Mouse (Mus musculus) CD4-positive, CD25-positive, alpha-beta regulatory T cell, adult 4 months (primary cell): ENCODE measurements around the gene Rps16. TPM values are rescaled to one million over a fixed set of nuclear protein-coding genes. Genes with fewer than 3 reads are reported as not detected.

Experiments used
- ATAC-seq: one replicate; pipeline ENCODE4 v1.8.0; 2017
- polyA plus RNA-seq, 2 experiments: library from polyadenylated mRNA; unstranded; fragments of 100-300 nt; shearing (Covaris generic); gene quantifications; one replicate each; pipeline ENCODE4 v1.2.1; 2017

Rps16 gene
- polyA plus RNA-seq, 2 experiments from 2014 or later, result 1,259 to 1,457 TPM

DNA sequence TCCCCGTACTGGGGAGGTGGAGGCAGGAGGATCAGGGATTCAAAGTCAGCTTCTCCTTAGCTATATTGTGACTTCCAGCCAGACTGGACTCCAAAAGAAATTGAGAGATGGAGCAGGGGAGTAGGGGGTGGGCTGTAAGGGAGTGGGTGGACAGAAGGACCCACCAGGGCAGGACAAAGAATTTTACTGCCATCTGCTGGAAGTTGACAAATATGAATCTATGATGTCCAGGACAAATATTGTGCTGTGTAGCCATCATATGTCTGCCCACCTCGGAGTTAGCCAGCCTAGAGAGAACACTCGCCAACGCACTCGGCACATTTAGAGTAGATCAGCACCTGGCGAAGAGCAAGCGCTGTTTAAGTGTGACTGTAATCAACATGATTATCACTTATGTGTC lies 1.9 kb upstream of the Rps16 start:
- no peak for ATAC-seq

DNA sequence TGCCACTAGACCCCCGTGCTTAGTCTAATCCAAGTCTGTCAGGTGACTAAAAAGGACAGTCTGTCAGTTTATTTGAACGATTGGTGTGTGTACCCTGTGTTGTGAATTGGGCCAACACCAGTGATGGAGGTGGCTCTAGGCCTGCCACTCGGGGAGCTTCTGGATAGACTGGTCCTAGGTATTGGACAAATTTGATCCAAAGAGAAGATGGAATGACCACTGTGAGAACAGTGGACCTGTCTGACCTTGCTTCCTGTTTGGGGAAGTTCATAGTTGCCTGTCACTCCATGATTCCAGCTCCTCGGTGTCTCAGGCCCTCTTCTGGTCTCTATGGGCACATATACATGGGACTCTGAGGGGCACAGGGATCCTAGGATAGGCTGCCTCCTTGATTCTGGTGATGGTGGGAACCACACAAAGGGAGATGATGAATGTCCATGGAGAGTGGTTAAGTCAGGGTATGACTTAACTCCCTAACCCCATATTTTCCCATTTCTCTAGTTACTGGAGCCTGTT lies 1.3 kb downstream of the Rps16 start:
- no peak for ATAC-seq

DNA sequence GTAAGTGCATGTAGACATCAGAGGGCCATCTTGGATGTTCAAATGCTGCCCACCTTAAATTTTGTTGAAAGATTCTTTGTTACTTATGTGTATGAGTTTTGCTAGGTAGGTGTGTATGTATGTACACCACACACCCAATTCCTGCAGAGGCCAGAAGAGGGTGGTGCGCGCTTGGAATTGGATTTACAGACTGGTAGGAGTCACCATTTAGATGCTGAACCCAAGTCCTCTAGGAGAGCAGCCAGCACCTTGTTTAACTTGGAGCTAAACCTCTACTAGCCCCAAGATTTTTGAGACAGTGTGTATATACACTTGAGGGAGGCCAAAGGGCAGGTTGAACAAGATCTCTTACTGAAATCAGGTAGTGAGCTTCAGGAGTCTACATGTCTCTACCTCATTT lies 2.8 kb downstream of the Rps16 start:
- ATAC-seq, result no peak

DNA sequence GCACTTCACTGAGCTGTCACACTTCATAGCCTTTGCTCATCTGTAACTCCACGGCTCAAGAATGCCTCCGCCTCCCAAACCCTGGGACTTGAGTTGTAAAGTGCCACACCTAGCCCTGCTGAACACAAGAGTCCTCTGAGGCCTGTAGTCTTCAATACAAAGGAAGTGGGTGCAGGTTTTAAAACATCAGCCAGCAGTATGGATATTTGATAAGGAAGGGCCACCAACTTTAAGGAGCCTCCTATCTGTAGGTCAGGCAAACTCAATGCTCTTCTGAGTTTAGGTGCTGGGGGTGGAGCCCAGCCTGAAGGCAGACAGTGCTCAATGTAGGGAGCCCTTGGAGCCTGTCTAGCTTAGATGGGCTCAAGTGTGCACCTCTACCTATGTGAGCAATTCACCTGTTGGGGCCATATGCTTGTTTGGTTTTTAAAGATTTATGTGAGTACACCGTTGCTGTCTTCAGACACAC lies 3.7 kb downstream of the Rps16 start:
- ATAC-seq, result no peak

DNA sequence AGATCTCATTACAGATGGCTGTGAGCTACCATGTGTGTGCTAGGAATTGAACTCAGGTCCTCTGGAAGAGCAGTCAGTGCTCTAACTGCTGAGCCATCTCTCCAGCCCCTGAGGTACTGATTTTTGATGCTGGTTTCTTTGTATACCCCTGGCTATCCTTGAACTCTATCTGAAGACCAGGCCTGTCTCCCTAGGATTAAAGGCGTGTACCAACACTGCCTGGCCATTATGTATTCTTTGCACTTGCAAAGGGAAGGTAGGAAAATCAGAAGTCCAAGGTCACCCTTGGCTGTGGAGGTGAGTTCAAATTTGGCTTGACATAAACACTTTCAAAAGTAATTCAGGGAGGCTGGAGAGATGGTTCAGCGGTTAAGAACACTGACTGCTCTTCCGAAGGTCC lies 4.1 kb downstream of the Rps16 start:
- ATAC-seq, result no peak

DNA sequence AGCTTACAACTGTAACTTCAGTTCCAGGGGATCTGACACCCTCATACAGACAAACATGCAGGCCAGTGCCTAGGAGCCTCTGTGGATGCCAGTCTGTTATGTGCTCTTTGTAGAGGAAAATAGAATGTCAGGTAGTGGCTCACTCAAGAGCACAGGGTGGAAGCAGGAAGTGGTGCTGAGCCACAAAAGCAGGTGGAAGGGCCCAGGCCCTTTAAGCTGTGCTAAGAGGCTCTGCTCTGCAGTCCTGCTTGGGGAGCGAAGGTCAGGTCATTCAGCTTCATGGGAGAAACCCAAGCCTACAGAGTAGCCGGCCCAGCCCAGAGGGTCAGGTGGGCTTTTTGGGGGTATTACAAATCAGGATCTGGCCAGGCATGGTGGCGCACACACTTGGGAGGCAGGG lies 4.8 kb downstream of the Rps16 start:
- ATAC-seq, result peak; percentile 63

DNA sequence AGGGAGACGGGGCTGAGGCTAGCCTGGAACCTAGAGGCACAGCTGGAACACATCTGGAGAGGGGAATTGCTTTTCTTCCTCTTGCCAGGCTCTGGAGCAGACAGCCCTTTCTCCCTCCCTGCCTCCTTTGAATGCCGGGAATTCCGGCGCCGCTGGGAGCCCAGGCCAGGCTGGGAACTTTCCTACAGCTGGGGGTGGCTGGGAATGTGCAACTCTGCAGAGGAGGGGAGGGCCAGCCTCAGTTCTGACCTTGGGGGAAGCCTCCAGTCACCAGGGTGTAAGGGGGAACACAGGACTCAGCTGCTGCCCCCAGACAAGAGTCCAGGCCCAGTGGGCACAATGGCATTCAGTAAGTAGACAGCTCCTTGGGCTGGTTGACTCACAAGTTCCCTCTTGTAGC lies 6.5 kb downstream of the Rps16 start:
- no peak for ATAC-seq

DNA sequence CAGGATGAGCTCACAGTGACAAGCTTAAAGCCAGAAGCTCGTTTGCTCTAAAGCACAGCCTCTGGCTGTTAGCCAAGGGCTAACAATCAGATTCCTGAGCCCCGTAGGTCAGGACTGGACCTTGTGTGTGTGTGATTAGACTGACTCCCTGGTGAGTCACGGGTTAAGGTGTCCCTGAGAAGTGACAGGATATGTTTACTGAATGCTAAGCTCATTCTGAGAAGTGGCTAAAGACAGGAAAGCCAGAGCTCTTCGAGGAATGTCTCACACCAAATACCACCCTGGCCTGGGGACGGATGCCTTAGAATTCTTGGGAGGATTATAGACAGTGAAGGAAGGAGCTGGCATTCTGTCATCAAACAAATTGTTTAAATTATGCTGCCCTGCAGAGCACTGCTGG lies 7.5 kb downstream of the Rps16 start:
- no peak for ATAC-seq

DNA sequence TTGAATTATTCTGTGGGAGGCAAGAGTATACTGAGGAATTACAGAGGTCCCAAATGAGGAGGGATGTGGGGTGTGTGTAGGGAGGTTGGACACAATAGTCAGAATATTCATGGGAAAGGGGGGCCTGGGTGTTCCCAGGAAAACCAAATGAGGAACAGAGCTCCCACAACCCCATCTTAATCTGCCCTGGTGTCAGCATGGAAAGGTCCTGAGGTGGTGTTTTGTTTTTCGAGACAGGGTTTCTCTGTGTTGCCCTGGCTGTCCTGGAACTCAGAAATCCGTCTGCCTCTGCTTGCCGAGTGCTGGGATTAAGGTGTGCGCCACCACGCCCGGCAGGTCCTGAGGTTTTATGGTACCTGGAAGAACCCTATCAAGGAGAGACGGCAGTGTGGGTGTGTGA lies 8.0 kb downstream of the Rps16 start:
- ATAC-seq, result no peak

DNA sequence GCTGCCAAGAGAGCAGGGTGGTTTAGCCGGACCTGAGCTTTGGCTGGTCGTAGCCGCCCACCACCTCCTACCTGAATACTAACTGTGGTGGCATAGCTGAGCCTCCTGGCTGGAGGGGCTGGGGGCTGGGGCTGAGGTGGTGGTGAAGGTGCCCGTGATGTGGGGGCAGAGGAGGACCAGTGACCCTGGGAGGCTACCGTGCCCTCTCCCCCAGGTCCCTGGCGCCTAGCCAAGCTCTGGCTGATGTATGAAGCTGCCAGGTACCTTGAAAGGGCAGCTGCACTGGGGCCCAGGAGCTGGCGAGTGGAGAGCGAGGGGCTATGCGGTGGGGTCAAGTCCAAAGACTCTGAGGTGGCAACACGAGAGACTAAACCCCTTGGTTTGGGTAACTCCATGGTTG lies 9.4 kb downstream of the Rps16 start:
- ATAC-seq, result no peak

DNA sequence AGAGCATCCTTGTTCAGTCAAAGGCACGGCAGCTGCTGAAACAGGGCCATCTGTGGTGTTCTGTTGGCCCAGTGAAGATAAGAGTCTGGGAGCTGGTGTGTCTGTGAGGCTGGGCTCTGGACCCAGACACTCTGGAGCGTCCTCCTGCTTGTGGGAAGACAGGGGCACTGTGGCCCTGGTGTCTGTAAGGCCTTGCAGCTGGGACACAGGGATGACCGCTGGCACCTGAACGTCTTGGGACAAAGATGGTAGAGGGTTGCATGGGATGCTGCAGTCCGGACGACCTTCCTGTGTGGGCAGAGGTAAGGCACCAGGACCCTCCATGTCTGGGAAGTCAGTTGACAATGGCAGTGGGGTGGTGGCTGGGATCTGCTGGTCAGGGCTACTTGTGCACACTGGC lies 9.8 kb downstream of the Rps16 start:
- ATAC-seq, result no peak

DNA sequence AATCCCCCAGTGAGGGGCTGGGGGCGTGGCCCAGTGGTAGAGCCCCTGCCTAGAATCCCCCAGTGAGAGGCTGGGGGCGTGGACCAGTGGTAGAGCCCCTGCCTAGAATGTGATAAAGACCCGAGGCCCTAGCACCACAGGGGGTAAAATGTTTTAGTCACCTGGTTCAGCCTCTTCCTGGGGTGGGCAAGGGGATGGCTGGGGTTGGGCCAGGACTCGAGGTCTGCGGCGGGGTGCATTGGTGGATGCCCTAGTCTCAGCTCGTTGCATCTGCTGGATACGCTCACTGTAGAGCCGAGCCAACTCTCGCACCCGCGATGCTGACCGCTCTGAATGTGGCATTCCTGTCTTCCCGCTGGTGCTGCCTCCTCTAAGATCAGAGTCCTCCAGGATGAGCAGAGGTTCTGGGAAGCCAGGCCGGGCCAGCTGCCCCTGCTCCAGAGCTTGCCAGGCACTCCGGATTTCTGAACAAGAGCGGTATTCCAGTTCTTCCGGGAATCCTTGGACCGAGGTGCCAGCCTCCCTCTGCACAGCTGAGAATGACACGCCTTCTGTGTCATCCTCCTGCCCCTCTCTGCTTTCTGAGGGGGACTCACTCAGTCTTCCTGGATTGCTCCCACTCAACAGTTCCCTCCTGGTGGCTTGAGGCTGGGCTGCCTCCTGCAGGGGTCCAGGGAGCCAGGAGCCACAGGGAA lies 11.3 kb downstream of the Rps16 start:
- ATAC-seq, result no peak

DNA sequence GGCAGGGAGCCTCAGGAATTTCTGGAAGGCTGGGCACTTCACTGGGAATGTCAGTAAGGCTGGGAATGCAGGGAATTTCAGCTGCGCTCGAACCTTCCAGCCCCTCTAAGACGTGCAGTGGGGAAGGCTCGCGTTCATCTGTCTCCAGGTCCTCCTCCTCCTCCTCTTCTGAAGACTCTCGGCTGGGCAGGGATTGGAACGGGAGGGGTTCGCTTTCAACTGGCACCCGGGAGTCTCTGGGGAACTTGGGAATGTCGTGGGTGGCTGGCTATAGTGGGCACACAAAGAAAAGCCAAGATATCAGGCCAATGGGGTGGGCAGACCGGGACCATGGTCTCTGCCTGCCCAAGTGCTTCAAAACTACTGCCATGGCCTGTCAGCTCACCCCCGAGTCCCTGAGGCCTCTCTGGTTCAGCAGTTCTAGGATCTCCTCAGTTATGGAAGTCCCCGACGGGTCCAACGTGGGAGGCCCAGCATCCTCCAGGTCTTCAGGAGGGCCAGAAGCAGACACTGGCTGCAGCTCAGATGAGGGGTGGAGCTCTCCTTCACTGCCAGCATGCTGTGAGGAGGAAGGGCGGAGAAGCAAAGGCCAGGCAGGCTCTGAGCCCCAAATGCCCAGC lies 12.1 kb downstream of the Rps16 start:
- ATAC-seq, result no peak

DNA sequence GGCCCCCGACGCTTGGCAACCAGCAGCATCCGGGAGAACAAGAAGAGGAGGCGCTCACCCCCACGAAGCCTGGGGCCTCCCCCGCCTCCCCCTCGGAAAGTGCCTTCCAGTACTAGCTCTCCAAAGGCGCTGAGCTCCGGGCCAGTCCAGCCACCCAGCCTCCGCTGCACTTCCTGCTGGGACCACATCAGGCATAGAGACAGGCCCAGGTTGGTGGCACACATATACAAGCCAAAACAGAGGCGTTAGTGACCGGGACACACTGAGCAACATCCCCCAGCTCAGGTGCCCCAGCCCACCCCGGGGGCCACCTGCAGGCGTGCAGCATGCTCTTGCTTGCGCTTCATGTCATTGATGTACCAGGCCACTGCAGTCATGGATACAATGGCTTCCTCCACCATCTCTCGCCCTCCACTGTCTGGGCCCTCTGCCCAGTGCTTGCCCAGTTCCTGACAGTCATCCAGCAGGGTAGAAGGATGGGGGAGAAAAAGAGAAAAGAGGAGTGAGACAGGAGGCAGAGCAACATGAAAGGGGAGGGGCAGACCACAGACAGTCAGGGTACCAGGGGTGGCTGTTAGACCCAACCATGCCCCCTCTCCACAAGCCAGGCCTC lies 17.3 kb downstream of the Rps16 start:
- ATAC-seq, result no peak

DNA sequence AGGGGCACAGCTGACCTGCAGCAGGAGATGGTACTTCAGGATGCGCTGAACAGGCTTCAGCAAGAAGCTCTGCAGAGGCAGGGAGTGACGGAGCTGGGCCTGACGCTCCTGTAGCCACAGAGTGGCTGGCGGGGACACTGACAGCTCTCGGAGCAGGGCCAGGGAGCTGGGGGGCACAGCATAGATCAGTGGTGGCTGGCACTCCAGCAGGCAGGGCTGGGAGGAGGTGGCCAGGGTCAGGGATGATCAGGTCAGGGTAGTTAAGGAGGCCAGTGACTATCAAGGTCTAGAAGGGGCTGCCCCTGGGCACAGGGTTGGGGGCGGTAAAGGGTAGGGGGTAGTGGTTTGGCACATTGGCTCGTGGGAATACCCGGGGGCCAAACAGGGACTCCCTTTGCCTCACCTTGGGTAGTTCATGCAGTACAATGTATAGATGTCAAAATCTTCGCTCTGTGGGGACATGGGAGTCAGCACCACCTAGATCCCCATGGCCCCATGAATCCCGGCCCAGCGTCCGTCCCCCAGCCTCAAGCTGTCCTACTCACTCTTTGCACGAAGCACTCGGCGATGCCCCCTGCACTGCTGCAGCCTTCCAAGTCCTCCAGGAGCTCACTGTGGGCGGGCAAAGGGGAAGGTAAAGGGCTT lies 17.9 kb downstream of the Rps16 start:
- ATAC-seq, result no peak

DNA sequence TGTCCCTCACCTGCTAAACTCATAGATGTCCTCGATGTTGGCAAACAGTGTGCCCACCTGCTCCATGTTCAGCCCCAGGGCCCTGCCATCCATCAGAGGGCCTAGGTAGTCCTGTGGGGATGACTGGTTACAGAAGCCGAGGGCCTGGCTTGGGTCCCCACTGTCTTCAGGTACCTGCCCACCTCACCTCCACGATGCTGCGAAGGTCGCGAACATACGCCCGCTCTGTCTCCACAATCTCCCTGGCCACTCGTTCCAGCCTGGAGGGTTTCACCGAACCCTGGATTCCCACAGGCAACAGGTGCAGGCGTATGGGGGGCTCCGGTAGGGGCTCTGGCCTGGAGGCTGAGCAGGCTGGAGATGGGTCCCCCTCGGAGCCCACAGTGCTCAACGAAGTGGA lies 19.6 kb downstream of the Rps16 start:
- no peak for ATAC-seq

DNA sequence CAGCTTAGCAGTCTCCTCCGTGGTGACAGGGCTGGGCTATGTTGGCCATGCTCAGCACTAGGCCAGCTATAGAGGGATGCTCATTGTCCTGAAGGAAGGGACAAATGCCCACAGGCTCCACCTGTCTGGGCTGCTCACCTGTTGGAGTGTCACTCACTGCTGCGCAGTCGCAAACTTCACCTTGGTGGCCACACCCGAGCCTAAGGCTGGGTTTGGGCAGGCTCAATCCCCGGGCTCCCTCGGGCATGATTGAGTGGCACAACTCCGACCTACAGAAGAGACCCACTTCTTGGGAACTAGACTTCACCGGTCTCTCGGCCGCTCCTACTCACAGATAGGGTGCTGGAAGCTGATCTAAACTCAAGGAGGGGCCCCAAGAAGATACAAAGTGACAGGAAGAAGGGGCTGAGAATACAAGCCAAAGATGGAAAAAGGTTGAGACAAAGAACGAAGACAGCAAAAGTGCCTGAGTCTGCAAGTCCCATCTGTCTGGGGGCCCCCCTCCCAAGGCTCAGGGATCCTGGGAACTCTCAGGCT lies 20.6 kb downstream of the Rps16 start:
- ATAC-seq, result no peak

DNA sequence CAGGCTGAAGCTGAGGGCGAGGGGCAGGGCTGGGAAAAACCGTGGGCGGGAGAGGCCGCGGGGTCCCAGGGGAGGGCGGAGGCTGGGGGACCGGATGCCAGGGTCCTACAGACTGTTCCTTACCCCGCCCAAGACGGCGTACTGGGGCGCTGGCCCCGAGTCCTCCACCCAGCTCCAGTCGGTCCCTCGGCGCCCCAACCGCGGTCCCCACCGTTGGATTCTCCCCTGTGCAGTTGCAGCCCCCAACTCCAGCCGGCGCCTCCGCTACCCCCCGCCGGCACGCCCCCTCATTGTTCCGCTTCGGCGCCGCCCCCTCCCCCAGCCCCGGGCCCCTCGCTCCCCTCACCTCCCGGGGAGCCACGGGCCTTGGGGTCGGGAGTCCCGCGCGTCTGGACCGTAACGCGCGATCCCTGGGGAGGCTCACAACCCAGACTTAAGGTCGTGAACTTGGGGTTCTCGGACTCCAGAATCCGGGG lies 21.1 kb downstream of the Rps16 start:
- no peak for ATAC-seq

DNA sequence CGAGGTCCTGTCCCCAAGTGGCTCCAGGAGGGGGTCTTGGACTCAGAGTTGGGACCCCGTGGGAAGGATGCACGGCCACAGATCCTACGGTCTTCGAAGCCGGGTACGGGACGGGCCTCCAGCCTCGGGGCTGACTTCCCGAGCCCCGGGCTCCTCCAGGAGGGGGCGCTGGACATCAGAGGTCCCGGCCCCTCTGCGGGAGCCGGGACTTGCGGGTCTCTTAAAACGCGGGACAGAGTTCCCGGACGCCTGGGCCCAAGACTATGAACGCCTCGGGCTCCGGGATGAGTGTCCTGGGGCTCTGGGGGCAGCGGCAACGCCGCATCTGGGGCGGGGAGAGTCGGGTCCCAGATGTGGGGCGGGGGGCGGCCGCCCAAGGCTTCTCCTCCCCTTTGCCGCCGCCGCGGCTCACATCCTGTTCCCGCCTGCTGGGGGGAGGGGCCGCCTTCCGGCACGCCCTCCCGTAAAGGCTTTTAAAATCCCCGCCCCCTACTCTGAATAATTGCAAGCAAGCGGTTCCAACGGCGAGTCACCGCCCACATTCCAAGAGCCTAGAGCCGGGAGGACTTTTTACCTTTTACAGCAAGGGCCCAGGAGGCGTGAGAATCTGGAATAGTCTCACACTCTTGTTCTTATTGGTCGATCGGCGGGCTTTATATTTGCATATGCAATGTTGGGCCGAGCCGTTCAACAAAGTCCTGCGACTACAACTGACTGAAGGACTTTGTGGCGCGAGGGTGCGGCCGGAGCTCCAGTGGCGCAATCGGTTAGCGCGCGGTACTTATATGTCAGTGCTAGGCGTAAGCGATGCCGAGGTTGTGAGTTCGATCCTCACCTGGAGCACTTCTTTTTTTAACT lies 22.0 kb downstream of the Rps16 start, which contains the start of gene Plekhg2:
Gene Plekhg2 (minus strand): TSS at position 349 of the 858 bp plus-strand sequence.
- peak; percentile 62 for ATAC-seq

DNA sequence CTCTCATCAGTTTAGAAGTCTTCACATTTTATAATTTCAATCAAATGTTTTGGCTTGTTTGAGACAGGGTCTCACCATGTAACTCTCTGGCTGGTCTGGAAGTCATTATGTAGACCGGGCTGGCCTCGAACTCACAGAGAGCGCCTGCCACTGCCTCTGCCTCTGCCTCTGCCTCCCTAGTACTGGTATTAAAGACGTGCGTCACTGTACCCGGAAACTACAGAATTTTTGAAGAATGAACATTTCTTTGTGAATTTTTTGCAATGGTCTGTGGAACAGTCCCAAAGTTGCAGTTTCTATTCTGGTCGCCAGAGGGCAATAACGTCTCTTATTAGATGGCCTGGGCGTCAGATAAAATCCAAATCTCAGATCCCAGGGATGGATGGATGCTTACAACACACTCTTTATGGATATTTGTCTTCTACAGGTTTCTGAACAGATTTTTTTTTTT lies 22.7 kb downstream of the Rps16 start:
- peak; percentile 42 for ATAC-seq

DNA sequence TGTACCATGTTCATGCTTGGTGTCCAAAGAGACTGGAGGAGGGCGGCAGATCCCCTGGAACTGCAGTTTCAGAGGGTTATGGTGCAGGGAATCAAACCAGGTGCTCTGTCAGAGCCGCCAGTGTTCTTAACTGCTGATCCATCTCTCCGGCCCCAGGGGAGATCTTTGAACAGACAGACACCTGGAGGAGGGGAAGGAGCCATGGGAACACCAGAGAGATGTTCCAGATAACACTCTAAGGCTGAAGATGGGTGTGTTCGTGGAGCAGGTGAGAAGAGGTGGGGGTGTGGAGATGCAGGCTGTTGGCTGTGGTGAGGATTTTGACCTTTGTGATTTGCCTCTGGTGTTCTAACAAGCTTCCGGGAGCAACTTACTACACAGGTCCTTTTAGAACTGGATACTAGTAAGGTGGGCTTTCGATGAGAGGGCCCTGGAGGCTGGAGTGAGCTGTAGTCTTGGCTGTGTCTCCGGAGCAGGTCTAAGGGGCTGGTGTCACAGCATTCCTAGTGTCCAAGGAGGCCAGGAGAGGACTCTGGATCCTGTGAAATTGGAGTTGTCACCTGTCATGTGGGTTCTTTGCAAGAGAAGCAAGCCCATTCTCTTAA lies 23.5 kb downstream of the Rps16 start:
- no peak for ATAC-seq
